Mouse (Mus musculus) midbrain, embryonic 10.5 days (tissue): ENCODE data around the gene Mrpl33. TPM values are rescaled to one million over a fixed set of nuclear protein-coding genes. Genes with fewer than 3 reads are reported as not detected.

ENCODE experiments used
- microRNA-seq: library from miRNA; unstranded; fragments of <30 nt; microRNA quantifications from one replicate; pipeline ENCODE4, GENCODE M21; 2017
- polyA plus RNA-seq: library from polyadenylated mRNA; unstranded; fragments of >200 nt; fragmentation: Nextera tagmentation; extraction: Ambion mirVana; gene quantifications from 2 replicates; pipeline ENCODE4 v1.2.1, GENCODE M21; 2016

Gene Mrpl33
- polyA plus RNA-seq, 1 experiment from 2014 or later = 233 TPM

Small RNAs within 50 kb of the gene (microRNA-seq; reads per million reads assigned to microRNA genes)
- gene Mir3473e = not detected

Other genes with a start within 250 kb of the Mrpl33 start
- gene Zfp512, start 144.5 kb upstream of the Mrpl33 start, polyA plus RNA-seq = 80.4 and 90.3 TPM in 2 replicates
- gene 4930548H24Rik, start 111.2 kb upstream of the Mrpl33 start, polyA plus RNA-seq = not detected in 2 replicates
- 94.8 and 97.2 TPM in 2 replicates for gene Gpn1, start 102.2 kb upstream of the Mrpl33 start, polyA plus RNA-seq
- 30.2 and 32.4 TPM in 2 replicates for gene Slc4a1ap, start 69.9 kb upstream of the Mrpl33 start, polyA plus RNA-seq
- 25.8 and 27.6 TPM in 2 replicates for gene Supt7l, start 69.1 kb upstream of the Mrpl33 start, polyA plus RNA-seq
- 4.5 and 4.6 TPM in 2 replicates for gene Rbks, start 100.7 kb downstream of the Mrpl33 start, polyA plus RNA-seq
- gene Babam2, start 100.7 kb downstream of the Mrpl33 start, polyA plus RNA-seq = 55.5 and 57.4 TPM in 2 replicates